ENCODE assay signal across 14 mouse cellular contexts in genomic region chrX:101301654-101302053, GRCm38 (mm10). TPM values are rescaled to one million over a fixed set of nuclear protein-coding genes. Genes with fewer than 3 reads are reported as not detected.
DNase-seq lines count a peak whose midpoint lies in the region; ATAC-seq lines count a peak whose summit lies in the region.
"Had no signal": no experiment of that assay in that cellular context is flagged by ENCODE, and none has a peak within 500 bp of the region (broad histone marks: within the 10 kb centered on the region; RNA-seq: fewer than 3 reads in every experiment).

No protein-coding gene starts in this region.

- H3K4me2 ChIP-seq in hindbrain, embryonic 13.5 days = peak overlapping the region; percentile 64
- H3K4me2 ChIP-seq in midbrain, embryonic 15.5 days = peak overlapping the region; percentile 57

- peaks cover 39% of the 10 kb centered on the region for H3K4me1 ChIP-seq in hindbrain, embryonic 13.5 days (replicated peaks)
- peaks cover 38% of the 10 kb centered on the region for H3K4me1 ChIP-seq in midbrain, embryonic 15.5 days

- ATAC-seq in hindbrain, embryonic 13.5 days (ENCODE audit: low FRiP score) = no peak
- ATAC-seq in midbrain, embryonic 15.5 days (replicated peaks) = no peak

- no peaks in the 10 kb centered on the region for H3K9me3 ChIP-seq in hindbrain, embryonic 13.5 days
- H3K9me3 ChIP-seq in midbrain, embryonic 15.5 days = no peaks in the 10 kb centered on the region

- peak overlapping the region; percentile 82 for H3K9ac ChIP-seq in hindbrain, embryonic 13.5 days
- H3K9ac ChIP-seq in midbrain, embryonic 15.5 days = peak overlapping the region; percentile 35

- H3K27ac ChIP-seq in hindbrain, embryonic 13.5 days = peak overlapping the region; percentile 89; the same call in 1 of the 2 replicates
- H3K27ac ChIP-seq in midbrain, embryonic 15.5 days = 0 out of 2 replicates have a peak overlapping the region, but pooled peaks have one; percentile 89

- 59% methylated on average over 9 of the region's 9 CpGs for WGBS in hindbrain, embryonic 13.5 days
- WGBS in midbrain, embryonic 15.5 days = 49% methylated on average over 9 of the region's 9 CpGs

- peak; percentile 40 for DNase-seq in cerebellum, adult 9-10 months
- DNase-seq in cerebellum, adult 8-10 months = no peak
- peak; percentile 26 to 28 for DNase-seq in cerebellum, postnatal 36 days
- no peak for DNase-seq in ovary, postnatal 10 days (ENCODE audit: low spot score)
- DNase-seq in lung, postnatal 25 days (ENCODE audit: low spot score) = no peak
- no peak for DNase-seq in retina, embryonic 14.5 days (ENCODE audit: low spot score)
- DNase-seq: adrenal gland, postnatal 36 days; kidney, adult 18-20 months; liver; thymus, postnatal 36 days had no signal

- peak overlapping the region; percentile 56 for H3K4me3 ChIP-seq in hindbrain, embryonic 13.5 days
- H3K4me3 ChIP-seq in midbrain, embryonic 15.5 days = peak overlapping the region; percentile 55

- H3K27me3 ChIP-seq in hindbrain, embryonic 13.5 days = peaks cover 4% of the 10 kb centered on the region; the same call in 1 of the 2 replicates
- H3K27me3 ChIP-seq in midbrain, embryonic 15.5 days (replicated peaks) = no peaks in the 10 kb centered on the region

- H3K36me3 ChIP-seq in hindbrain, embryonic 13.5 days = peaks cover 13% of the 10 kb centered on the region
- H3K36me3 ChIP-seq in midbrain, embryonic 15.5 days (replicated peaks) = no peaks in the 10 kb centered on the region

RNA-seq across cellular contexts. Expression of gene Nlgn3, which starts 2.7 kb away (rescaled TPM):
- polyA plus RNA-seq in hindbrain, embryonic 13.5 days (2015; fragmentation: Nextera tagmentation; extraction: Ambion mirVana) = 60.1 and 61.2 TPM in 2 replicates
- 89.5 and 90.3 TPM in 2 replicates for polyA plus RNA-seq in midbrain, embryonic 15.5 days (2015; fragmentation: Nextera tagmentation; extraction: Ambion mirVana)

RNA-seq across cellular contexts. Expression of gene Med12, which starts 27.8 kb away (rescaled TPM):
- 26.6 and 28.6 TPM in 2 replicates for polyA plus RNA-seq in hindbrain, embryonic 13.5 days (2015; fragmentation: Nextera tagmentation; extraction: Ambion mirVana)
- polyA plus RNA-seq in midbrain, embryonic 15.5 days (2015; fragmentation: Nextera tagmentation; extraction: Ambion mirVana) = 26.6 and 29.1 TPM in 2 replicates

RNA-seq across cellular contexts. Expression of gene Gm20489, which starts 32.8 kb away (rescaled TPM):
- polyA plus RNA-seq in hindbrain, embryonic 13.5 days (2015; fragmentation: Nextera tagmentation; extraction: Ambion mirVana) = not detected in 2 replicates
- polyA plus RNA-seq in midbrain, embryonic 15.5 days (2015; fragmentation: Nextera tagmentation; extraction: Ambion mirVana) = not detected in 2 replicates
- polyA plus RNA-seq: heart, postnatal 0 days; lung, embryonic 16.5 days had no signal

RNA-seq across cellular contexts. Expression of gene Il2rg, which starts 33.6 kb away (rescaled TPM):
- 5.4 and 6.2 TPM in 2 replicates for polyA plus RNA-seq in hindbrain, embryonic 13.5 days (2015; fragmentation: Nextera tagmentation; extraction: Ambion mirVana)
- polyA plus RNA-seq in midbrain, embryonic 15.5 days (2015; fragmentation: Nextera tagmentation; extraction: Ambion mirVana) = 6.7 and 7.2 TPM in 2 replicates

RNA-seq across cellular contexts. Expression of gene Gm614, which starts 37.9 kb away (rescaled TPM):
- polyA plus RNA-seq in hindbrain, embryonic 13.5 days (2015; fragmentation: Nextera tagmentation; extraction: Ambion mirVana) = 0.27 TPM in 1 of 2 replicates, not detected in the other
- polyA plus RNA-seq in midbrain, embryonic 15.5 days (2015; fragmentation: Nextera tagmentation; extraction: Ambion mirVana) = not detected in 2 replicates
- polyA plus RNA-seq: lung, embryonic 16.5 days had no signal

Comparison
In these comparisons a context has a peak if more than half of its experiments do, and no peak if none do; other contexts are left out.
1. DNase-seq: peak in cerebellum, adult 9-10 months (single experiment) and cerebellum, postnatal 36 days (2 of 2); none in cerebellum, adult 8-10 months (single experiment), ovary, postnatal 10 days (single experiment), lung, postnatal 25 days (single experiment) and retina, embryonic 14.5 days (single experiment).